Mouse (Mus musculus): ENCODE measurements at regions not wholly inside any gene's neighbourhood (a gene's known extent, or its start where the extent isn't known, plus 50 kb on each side); places are given as distances from the start of the nearest gene placed in this dataset.

DNA sequence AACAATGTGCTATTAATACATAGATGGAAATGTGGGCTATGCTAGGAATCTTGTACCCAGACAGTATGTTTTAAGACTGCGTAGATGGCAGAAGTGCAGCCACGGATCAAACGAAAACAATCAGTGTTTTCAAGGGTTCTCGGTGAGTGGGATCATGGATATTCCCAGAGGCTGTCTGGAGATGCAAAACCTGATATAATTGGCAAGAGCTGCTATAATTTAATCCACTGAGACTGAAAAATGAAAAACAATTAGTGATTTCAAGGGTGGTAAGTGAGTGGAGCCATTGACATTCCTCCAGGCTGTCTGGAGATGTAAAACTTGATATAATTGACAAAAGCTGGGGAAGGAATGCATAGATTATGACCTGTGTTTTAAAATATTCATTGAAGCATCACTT, 545.5 kb upstream of the Api5 start:
- no peak for DNase-seq (ENCODE audit: low spot score)

DNA sequence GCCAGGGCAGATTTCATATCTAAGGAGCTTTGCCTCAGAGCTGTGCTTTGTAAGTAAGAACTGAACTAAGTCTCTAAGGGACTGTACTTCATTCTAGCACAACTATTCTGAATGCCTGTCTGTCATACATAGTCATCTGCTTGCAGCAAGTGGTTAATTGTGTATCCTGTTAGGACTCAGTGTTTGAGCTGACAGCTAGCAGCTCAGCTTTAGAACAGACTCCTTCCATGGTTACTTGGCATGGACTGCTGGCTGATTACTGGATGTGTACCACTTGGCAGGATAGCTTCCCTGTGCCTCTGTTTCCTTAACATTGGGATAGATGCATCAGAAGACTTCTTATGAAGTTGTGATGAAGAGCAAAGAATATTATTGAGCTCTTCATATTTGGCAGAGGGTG, 525.6 kb upstream of the Api5 start:
- DNase-seq (ENCODE audit: low spot score): no peak

DNA sequence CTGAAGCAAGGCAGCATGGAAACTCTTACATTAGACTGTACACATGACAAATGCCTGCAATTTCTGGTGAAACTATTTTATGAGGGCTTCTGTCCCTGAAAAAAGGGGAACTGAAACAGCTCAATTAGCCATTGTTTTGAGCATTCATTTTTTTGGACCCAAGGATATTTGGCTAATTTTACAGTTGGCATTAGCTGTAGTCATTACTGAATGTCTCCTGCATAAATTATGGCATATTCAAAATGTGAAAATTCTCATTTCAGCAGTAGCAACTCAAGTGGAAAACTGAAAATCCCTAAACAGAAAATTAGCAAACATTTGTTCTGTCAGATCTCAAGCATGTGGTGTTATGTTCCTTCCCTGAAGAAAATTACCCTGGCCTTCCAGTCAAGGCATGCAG, 507.7 kb upstream of the Api5 start:
- no peak for DNase-seq (ENCODE audit: low spot score)

DNA sequence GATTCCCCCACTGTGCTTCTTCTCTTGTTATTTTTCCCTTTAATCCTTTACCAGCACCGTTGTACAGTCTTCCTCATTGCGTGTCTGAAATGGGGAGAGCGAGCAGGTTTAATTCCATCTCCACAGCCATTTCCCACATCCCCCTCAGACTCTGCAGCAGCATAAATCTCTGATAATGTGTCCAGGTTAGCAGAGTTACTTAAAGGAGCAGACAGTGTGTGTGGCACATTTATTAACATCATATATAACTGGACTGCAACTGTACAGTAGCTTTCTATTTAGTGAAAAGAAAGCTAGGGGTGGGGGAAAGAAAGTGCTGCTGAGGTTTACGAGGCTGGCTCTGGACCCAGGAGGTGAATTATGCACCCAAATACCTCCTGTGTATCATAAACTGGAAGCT, 494.2 kb upstream of the Api5 start:
- no peak for DNase-seq (ENCODE audit: low spot score)

DNA sequence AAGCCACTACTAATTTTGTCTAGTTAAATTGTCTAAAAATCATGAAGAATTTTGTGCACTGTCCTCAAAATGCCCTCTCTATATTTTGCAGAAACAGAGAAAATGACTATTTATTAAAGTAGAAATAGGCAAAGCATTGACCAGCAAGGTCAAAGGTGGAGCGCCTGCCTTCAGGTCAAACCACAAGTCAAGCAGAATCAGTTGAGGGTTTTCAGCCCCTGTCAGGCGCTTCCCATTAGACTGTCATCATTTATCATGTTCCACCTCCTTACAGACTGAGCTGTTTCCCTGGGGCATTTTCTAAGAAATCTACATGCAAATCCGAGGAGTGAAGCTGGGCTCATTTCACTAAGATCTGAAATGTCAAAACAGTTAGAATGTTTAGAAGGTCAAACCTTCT, 481.4 kb upstream of the Api5 start:
- DNase-seq (ENCODE audit: low spot score): peak; percentile 2

DNA sequence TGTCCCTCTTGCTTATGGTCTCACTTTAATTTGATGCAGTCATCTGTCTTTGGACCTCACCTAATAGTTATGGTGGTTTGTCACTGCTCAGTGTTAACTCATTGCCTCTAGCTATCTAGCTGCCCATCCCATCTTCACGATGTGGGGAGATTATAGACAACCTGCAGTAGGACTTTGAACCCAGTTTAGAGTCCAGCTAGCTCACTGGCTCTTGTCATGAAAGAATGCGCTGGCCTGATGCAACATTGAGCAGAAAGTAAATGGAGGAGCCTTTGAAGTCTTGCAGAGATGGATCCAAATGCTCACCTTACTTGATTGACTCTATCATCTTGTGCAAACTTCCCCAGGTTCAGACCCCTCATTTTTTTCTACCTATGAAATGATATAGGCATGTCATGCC, 480.1 kb upstream of the Api5 start:
- DNase-seq (ENCODE audit: low spot score): no peak

DNA sequence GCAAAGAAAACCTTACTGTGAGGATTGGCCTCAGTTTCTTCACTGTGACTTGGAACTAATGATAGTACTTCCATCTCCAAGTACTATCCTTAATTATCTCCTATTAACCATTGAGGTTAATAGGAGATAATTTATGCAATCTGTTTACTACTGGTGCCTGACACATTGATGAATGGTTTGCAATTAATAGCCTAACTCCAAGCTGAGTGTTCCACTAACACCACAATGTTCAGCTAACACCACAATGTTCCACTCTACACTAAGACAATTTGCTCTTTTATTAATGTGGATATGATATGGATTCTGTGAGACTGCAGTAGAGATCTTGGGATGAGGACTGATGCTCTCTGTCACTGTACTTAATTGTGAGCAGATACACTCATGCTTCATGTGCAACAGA, 463.6 kb upstream of the Api5 start:
- DNase-seq (ENCODE audit: low spot score): no peak

Data from yolk sac, embryonic 10.5 days (tissue).